Mouse (Mus musculus) ES-Bruce4 (cell line): ENCODE measurements at regions not wholly inside any gene's neighbourhood (a gene's known extent, or its start where the extent isn't known, plus 50 kb on each side); places are given as distances from the start of the nearest gene placed in this dataset.

Experiments
- CTCF ChIP-seq: IDR thresholded peaks from one replicate; pipeline ENCODE4 v1.8.1; 2011; ENCODE audit warnings: low read depth, low read length
- EP300 ChIP-seq: IDR thresholded peaks from 2 replicates; pipeline ENCODE4 v1.6.1; 2011; ENCODE audit warnings: low read depth, low read length; ENCODE audit not compliant: insufficient read depth
- POLR2A ChIP-seq: IDR thresholded peaks from one replicate; pipeline ENCODE4 v1.8.1; 2011; ENCODE audit warnings: low read length; ENCODE audit not compliant: insufficient read depth

- no peak for TF ChIP-seq EP300
- TF ChIP-seq CTCF = no peak
- TF ChIP-seq POLR2A = no peak
These were observed 368.5 kb downstream of the Ets1 start for GRCm38 (mm10) chr9:33004536-33004935.
